Mouse (Mus musculus) left cerebral cortex, adult 11 months (tissue): ENCODE data around the gene Ccdc6.

Source experiments
- DNase-seq: peaks from one replicate; pipeline ENCODE4 v3.0.0; 2022; ENCODE audit warnings: low spot score

Gene Ccdc6

DNA sequence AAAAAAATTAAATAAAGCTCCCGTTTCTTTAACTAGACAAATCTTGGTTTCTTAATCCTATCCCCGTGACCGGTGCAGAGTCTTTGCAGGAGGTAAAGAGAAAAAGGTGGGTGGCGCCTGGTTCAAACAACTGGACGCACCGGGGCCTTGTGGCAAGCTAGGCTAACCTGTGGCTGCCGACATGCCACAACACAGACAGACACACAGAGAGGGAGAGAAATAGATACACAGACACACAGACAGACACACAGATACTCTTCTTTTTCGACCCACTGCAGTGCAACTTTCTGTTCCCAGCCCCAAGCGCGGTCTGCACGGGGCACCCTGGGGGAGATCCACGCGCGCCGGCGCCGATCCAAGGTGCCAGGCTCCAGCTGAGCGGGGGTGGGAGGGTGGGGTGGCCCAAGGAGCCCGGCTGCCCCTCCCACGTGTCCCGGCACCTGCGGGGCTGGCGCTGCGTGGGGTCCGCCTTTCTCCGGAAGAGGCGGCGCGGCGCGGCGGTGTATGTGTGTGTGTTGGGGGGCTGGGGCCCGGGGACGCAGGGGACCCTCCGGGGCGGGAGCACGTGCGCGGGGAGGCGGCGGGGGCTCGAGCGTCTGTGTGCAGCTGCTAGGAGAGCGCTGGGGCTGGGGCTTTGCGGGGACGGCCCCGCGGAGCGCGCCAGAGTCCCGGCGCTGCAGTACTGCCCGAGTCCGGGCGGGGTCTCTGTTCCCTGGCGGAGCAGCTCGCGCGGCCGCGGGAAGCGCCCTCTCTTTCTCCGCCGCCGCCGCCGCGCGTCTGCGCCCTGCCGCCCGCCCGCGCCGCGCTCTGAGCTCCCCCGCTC, at the start of gene Ccdc6:
Gene Ccdc6, plus strand, starts transcription at position 756 of the 823 bp plus-strand sequence.
- DNase-seq: peak; percentile 67

- no peak for DNase-seq
Measured at GRCm38 (mm10) chr10:70049771-70050170, 47.1 kb upstream of the Ccdc6 start.

- no peak for DNase-seq
Measured at GRCm38 (mm10) chr10:70055291-70055690, 41.6 kb upstream of the Ccdc6 start.

GRCm38 (mm10) chr10:70057064-70057463, 39.9 kb upstream of the Ccdc6 start:
- no peak for DNase-seq

DNA sequence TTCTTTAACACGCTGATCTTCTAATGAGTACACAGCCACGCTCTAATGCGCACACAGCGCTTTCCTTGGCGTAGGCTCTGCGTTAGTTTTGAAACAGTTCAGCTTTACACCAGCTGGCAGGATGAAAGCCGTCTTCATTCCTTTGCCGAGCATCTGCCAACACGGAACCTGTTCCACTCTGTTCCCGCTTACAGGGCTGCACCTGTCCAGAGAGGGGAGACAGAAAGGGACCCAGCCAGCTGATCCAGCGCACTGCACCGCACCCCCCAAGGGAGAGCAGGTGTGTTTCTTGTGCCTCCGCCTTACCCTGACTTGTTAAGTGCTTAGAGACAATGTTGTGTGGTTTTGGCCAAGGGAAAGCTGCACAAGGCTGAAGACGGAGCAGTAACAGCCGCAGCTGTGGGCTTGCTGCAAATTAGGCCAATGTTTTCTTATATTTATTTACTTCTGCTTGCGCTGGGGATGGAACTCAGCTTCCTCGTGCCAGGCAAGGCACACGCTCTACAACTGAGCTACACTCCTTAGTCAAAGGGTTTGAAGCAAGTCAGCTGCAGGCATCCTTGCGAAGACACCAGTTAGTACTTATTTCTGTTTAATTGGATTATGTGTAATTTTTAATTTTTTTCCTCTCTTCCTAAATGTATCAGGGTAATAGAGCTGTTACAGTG, 36.8 kb upstream of the Ccdc6 start:
- DNase-seq: no peak

DNA sequence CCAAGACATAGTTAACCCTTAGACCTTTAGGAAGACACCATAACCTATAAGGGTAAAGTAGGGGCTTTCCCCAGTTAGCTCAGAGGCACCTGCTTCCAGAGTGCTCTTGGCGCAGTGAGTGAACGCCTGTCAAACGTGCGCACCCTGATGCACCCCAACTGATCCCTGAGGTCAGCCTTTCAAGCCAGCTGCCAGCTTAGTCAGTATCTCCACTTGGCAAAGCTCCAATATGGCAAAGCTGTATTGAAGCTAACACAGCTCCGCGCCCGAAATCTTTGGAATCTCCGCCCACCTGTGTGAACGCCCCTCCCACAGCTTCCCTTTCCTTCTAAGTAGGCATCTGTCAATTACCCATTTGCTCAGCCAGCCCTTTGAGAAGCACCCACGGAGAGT, 36.2 kb upstream of the Ccdc6 start:
- no peak for DNase-seq

DNA sequence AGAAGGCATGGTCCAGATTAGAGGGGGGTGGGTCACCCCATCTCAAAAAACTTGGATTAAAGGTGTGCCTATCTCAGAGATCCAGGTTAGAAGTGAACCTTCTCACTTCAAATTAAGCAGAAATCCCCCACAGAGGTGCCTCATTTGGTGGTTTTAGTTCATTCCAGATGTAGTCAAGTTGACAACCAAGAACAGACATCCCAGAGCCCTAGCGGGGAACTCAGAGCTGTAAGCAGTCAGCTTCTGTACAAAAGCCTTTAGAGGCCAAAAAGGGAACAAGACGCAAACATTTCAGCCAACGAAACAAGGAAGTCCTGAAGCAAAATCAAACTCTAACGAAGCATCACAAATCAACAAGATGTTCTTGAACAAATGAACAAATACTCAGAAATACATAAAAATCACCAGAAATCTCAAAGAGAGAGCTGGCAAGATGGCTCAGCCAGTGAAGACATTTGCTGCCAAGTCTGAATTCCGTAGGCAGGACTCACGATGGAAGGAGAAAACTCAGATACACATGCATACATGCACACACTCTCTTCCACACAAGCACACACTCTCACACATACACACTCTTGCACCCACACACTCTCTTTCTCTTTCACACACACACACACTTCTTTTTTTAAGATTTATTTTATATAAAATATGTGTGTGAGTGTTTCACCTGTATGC, 32.9 kb upstream of the Ccdc6 start:
- DNase-seq: no peak

DNA sequence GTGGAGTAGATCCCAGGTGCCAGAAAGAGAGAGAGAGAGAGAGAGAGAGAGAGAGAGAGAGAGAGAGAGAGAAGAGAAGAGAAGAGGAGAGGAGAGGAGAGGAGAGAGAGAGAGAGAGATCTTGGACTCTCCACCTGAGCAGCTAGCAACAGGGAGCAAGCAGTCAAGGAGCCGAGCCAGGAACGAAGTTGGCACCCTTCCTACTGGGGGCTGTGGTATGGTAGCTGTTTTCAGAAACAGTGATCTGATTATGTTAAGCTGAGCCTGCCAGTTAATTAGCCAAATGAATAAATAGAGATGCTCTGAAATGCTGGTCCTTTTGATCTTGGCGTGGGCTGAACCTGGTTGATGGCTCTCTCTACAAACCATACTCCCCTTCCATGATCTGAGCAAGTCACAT, 31.7 kb upstream of the Ccdc6 start:
- DNase-seq: no peak

- no peak for DNase-seq
Measured at GRCm38 (mm10) chr10:70066497-70067168, 30.3 kb upstream of the Ccdc6 start.

DNA sequence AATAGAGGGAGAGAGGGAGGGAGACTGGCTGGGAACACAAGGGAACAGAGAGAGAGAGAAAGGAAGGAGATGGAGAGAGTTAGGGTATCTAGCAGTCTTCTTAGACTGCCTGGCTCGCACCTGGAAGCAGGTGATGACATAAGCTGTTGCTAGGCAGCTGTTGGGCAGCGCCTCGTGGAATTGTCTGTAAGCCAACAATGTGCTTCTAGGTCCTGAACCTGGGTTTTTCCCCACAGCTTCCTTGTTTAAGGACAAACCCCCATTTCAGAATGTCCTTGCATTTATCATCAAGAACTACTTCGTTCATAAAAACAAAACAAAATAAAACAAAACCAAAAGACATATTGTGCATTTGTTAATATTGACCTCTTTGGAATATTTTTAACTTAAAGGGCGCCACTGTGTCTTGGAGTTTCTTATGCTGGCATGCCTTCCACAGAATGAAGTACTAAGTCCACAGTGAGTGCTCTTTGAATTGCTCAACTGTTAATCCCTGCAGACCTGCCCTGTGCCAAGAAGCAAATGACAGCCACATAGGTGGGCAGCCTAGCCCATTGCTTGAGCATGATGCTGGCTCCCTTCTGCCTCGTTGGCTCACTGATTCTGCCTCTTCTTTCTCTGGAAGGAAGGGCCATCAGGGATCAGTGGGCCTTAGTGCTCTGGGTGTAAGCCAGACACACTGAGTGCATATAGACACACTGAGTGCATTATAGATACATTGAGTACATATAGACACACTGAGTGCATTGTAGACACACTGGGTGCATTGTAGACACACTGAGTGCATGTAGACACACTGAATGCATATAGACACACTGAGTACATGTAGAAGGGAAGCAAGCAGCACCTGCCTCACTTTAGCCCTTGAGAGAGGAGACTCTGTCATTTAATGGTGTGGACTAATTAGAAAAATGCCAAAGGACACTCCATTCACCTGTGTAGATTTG, 29.5 kb upstream of the Ccdc6 start:
- no peak for DNase-seq

DNA sequence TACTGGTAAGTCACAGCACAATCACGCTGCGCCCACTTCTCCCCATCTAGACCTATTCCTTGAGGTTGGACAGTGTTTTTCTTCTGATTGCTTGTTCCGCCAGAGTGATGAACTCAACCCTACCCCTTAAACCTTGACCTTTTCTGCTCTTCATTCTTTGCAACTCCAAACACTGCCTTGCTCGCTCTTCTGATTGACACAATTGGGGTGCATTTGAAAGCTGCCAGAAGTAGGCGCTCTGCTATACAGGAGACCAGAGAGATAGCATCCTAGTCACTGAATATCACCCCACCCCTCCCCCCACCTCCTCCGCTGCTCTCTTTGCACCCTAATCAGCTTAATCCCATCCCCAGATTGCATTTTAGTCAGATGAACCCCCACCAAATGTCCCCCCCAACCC, 27.6 kb upstream of the Ccdc6 start:
- DNase-seq: no peak

GRCm38 (mm10) chr10:70071334-70071733, 25.6 kb upstream of the Ccdc6 start:
- peak; percentile 32 for DNase-seq

DNA sequence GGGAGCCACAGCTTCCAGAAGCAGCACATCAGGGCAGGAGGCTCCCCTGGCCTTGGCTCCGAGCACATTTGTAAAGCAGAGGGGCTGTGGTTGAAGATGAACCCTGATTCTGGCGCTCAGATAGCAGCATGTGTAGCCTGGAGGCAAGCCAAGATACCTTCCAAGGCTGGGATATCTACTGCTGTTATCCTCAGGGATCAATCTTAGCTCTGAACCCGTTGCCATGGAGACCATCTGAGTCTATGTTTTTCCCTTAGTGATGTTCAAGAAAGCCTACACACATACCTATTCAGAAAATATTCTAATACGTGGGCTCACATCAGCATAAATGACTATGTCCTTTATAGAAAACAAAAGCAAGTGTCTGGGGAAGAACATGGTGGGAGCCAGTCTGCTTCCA, 19.5 kb upstream of the Ccdc6 start:
- peak; percentile 31 for DNase-seq

- no peak for DNase-seq
Measured at GRCm38 (mm10) chr10:70080908-70081307, 16.0 kb upstream of the Ccdc6 start.

GRCm38 (mm10) chr10:70081564-70082175, 15.3 kb upstream of the Ccdc6 start:
- DNase-seq: no peak

GRCm38 (mm10) chr10:70083241-70083640, 13.7 kb upstream of the Ccdc6 start:
- no peak for DNase-seq

DNA sequence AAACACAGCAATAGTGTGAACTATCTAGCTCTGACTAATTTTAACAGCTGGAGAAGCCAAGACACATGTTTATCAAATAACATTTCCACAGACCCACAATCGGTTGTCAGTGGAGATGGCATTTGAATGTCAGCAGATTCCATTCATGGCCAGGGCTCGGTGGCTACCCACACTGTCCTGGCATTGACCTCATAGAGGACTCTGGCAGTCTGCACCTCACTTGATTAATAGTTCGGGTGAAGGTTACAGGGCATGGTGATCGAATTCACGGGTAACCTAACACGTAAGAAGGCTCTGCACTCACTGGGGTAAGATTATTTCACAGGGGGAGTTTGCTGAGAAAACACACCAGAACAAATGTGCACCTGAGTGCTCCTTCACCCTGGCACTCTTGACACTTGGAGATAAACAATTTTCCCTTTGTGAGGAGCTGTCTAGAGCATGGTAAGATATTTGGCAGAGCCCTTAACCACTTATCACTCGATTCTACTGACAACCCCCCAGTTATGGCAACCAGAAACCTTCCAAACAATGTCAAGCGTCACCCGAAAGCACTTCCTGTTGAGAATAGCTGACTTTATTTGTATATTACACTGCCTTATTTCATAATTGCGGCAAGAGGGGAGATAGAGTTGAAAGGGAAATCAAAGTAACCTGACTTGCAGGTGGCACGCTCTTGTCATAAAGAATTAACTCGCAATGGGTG, 11.5 kb upstream of the Ccdc6 start:
- DNase-seq: no peak

DNA sequence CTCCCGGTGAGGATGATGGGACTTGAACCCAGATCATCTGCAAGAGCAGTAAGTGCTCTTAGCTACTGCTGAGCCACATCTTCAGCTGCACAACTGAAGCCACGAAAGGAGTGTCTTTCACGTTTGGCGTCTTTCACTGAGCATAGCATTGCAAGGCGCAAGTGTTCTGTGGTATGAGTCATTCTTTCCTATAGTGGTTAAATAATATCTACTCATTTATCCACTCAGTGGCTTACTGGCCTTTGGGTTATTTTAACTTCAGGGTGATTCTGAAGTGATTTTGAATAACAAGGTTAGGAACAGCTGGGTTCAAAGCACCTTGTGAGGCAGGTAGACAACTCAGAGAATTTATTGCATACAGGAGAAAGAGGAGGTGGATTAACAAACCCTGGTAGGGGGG, 8.1 kb upstream of the Ccdc6 start:
- no peak for DNase-seq

GRCm38 (mm10) chr10:70091876-70092462, 5.0 kb upstream of the Ccdc6 start:
- no peak for DNase-seq

DNA sequence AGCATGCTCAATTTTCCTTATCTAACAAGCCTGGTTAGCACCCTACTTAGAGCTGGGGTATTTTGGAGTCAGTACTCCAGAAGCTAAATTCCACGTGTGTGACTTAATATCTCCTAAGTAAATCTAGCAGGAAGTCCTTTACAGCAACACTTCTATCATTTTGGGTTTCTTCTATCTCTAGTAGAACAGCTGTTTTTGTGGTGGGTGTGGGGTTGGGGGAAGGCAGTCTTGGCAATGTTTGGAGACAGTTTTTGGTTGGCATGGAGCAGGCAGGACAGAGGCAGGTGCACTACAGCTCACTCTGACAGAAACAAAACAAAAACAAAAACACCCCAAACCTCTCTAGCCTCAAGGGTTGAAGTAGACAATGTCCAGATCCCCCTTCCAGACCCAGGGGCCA, 3.1 kb upstream of the Ccdc6 start:
- DNase-seq: no peak
